Mouse (Mus musculus) MEL (cell line): ENCODE results near the gene Gga1. TPM values are rescaled to one million over a fixed set of nuclear protein-coding genes. Genes with fewer than 3 reads are reported as not detected.

Experiments used
- DNase-seq: peaks from one replicate; pipeline ENCODE4 v3.0.0; 2011; ENCODE audit warnings: low read depth, low spot score
- H3K27ac ChIP-seq: 2 replicates; pipeline ENCODE4 v1.5.1; 2012; ENCODE audit warnings: low read depth, mild to moderate bottlenecking, control low read depth, low read length, moderate library complexity; ENCODE audit not compliant: control insufficient read depth
- H3K27me3 ChIP-seq, 2 experiments: fragments of 150-350 bp in 1 of 2; sonication (generic) in 1 of 2; 2 replicates each; pipeline ENCODE4 v1.6.1; 2012; ENCODE audit warnings: low read length in 2 of 2, mild to moderate bottlenecking in 2 of 2, improper control_type of control experiment in 1 of 2, moderate library complexity in 1 of 2; ENCODE audit not compliant: insufficient read depth in 2 of 2, control insufficient read depth in 1 of 2
- H3K36me3 ChIP-seq, 2 experiments: 2 replicates each; pipeline ENCODE4 v1.6.1; 2012 to 2014; ENCODE audit warnings: low read length in 2 of 2, improper control_type of control experiment in 1 of 2, inconsistent platforms in 1 of 2, mild to moderate bottlenecking in 1 of 2; ENCODE audit not compliant: insufficient read depth in 2 of 2, control insufficient read depth in 1 of 2
- H3K4me1 ChIP-seq, 2 experiments: fragments of 150-350 bp in 1 of 2; sonication (generic) in 1 of 2; 2 replicates each; pipeline ENCODE4 v1.6.1; 2012; ENCODE audit warnings: low read length in 2 of 2, improper control_type of control experiment in 1 of 2, mild to moderate bottlenecking in 1 of 2; ENCODE audit not compliant: insufficient read depth in 2 of 2, control insufficient read depth in 1 of 2
- H3K4me3 ChIP-seq, 2 experiments: fragments of 150-350 bp in 1 of 2; sonication (generic) in 1 of 2; 2 replicates each; pipeline ENCODE4 v1.5.1; 2012; ENCODE audit warnings: low read depth in 2 of 2, low read length in 2 of 2, mild to moderate bottlenecking in 2 of 2, moderate library complexity in 2 of 2, control low read depth in 1 of 2, improper control_type of control experiment in 1 of 2; ENCODE audit not compliant: control insufficient read depth in 1 of 2, insufficient read depth in 1 of 2
- H3K79me2 ChIP-seq: 2 replicates; pipeline ENCODE4 v1.6.1; 2012; ENCODE audit warnings: mild to moderate bottlenecking, low read length, moderate library complexity; ENCODE audit not compliant: control insufficient read depth, poor library complexity, insufficient read depth
- H3K9ac ChIP-seq: 2 replicates; pipeline ENCODE4 v1.6.1; 2012; ENCODE audit warnings: low read depth, mild to moderate bottlenecking, control low read depth, low read length, moderate library complexity; ENCODE audit not compliant: control insufficient read depth, poor library complexity, severe bottlenecking
- H3K9me3 ChIP-seq: fragments of 150-350 bp; sonication (generic); replicated peaks from 2 replicates; pipeline ENCODE4 v1.6.1; 2012; ENCODE audit warnings: mild to moderate bottlenecking, low read length, improper control_type of control experiment, moderate library complexity; ENCODE audit not compliant: insufficient read depth
- CHD1 ChIP-seq: IDR thresholded peaks from 2 replicates; pipeline ENCODE4 v1.6.1; 2012; ENCODE audit warnings: low read depth, mild to moderate bottlenecking, inconsistent platforms, low read length, improper control_type of control experiment
- E2F4 ChIP-seq: IDR thresholded peaks from 2 replicates; pipeline ENCODE4 v1.6.1; 2011; ENCODE audit warnings: low read depth, low read length, improper control_type of control experiment, borderline replicate concordance
- ELF1 ChIP-seq: IDR thresholded peaks from 2 replicates; pipeline ENCODE4 v1.6.1; 2014; ENCODE audit warnings: low read depth, mild to moderate bottlenecking, inconsistent platforms, low read length, improper control_type of control experiment, moderate library complexity
- EP300 ChIP-seq, 2 experiments: IDR thresholded peaks; 2 replicates each; pipeline ENCODE4 v1.6.1; 2011; ENCODE audit warnings: improper control_type of control experiment in 2 of 2, low read length in 2 of 2, low read depth in 1 of 2, mild to moderate bottlenecking in 1 of 2
- ETS1 ChIP-seq: IDR thresholded peaks from 2 replicates; pipeline ENCODE4 v1.6.1; 2012; ENCODE audit warnings: low read depth, mild to moderate bottlenecking, inconsistent platforms, low read length, improper control_type of control experiment, moderate library complexity
- HCFC1 ChIP-seq: IDR thresholded peaks from 2 replicates; pipeline ENCODE4 v1.6.1; 2012; ENCODE audit warnings: low read depth, mild to moderate bottlenecking, inconsistent platforms, low read length, improper control_type of control experiment, moderate library complexity
- KAT2A ChIP-seq: conservative IDR thresholded peaks from 2 replicates; pipeline ENCODE4 v1.6.1; 2012; ENCODE audit warnings: low read depth, low read length, improper control_type of control experiment, inconsistent platforms
- MAX ChIP-seq: IDR thresholded peaks from 2 replicates; pipeline ENCODE4 v1.6.1; 2011; ENCODE audit warnings: low read length, improper control_type of control experiment
- MAZ ChIP-seq: IDR thresholded peaks from 2 replicates; pipeline ENCODE4 v1.6.1; 2012; ENCODE audit warnings: low read depth, mild to moderate bottlenecking, inconsistent platforms, low read length, improper control_type of control experiment
- MXI1 ChIP-seq: IDR thresholded peaks from 2 replicates; pipeline ENCODE4 v1.6.1; 2011; ENCODE audit warnings: mild to moderate bottlenecking, low read depth, low read length, improper control_type of control experiment
- MYB ChIP-seq: IDR thresholded peaks from 2 replicates; pipeline ENCODE4 v1.6.1; 2011; ENCODE audit warnings: mild to moderate bottlenecking, low read depth, low read length, improper control_type of control experiment
- SMC3 ChIP-seq: IDR thresholded peaks from 2 replicates; pipeline ENCODE4 v1.6.1; 2011; ENCODE audit warnings: low read depth, low read length, improper control_type of control experiment
- TAL1 ChIP-seq: IDR thresholded peaks from 2 replicates; pipeline ENCODE4 v1.6.1; 2012; ENCODE audit warnings: mild to moderate bottlenecking, inconsistent platforms, low read length, moderate library complexity, mixed read lengths
- TCF12 ChIP-seq: IDR thresholded peaks from 2 replicates; pipeline ENCODE4 v1.6.1; 2014; ENCODE audit warnings: low read depth, mild to moderate bottlenecking, inconsistent platforms, low read length, improper control_type of control experiment, moderate library complexity
- UBTF ChIP-seq: IDR thresholded peaks from 2 replicates; pipeline ENCODE4 v1.6.1; 2012; ENCODE audit warnings: low read depth, mild to moderate bottlenecking, inconsistent platforms, low read length, improper control_type of control experiment, moderate library complexity, borderline replicate concordance; ENCODE audit not compliant: insufficient read depth
- ZKSCAN1 ChIP-seq: IDR thresholded peaks from 2 replicates; pipeline ENCODE4 v1.6.1; 2012; ENCODE audit warnings: low read depth, mild to moderate bottlenecking, inconsistent platforms, low read length, improper control_type of control experiment, moderate library complexity
- ZMIZ1 ChIP-seq: IDR thresholded peaks from 2 replicates; pipeline ENCODE4 v1.6.1; 2012; ENCODE audit warnings: low read depth, mild to moderate bottlenecking, inconsistent platforms, low read length, improper control_type of control experiment, moderate library complexity
- ZNF384 ChIP-seq: IDR thresholded peaks from 2 replicates; pipeline ENCODE4 v1.6.1; 2012; ENCODE audit warnings: low read depth, mild to moderate bottlenecking, inconsistent platforms, low read length, improper control_type of control experiment
- polyA plus RNA-seq, 2 experiments: library from polyadenylated mRNA; stranded (reverse) in 1 of 2; unstranded in 1 of 2; fragments of >175 nt in 1 of 2; fragments of >200 nt in 1 of 2; gene quantifications; 2 replicates each; pipeline versions ENCODE4 v1.2.1 to v1.2.4; 2012; ENCODE audit warnings: low replicate concordance in 2 of 2, low read depth in 1 of 2; ENCODE audit not compliant: insufficient read length in 2 of 2, insufficient read depth in 1 of 2, missing spikeins in 1 of 2
- total RNA-seq: library from RNA; depleted of rRNA; stranded (reverse); fragments of 300-350 nt; gene quantifications from 2 replicates; pipeline ENCODE4 v1.2.3, GENCODE M21; 2012

The Gga1 gene
- total and polyA plus RNA-seq, 3 experiments = 18.2 to 48.1 TPM; not detected in 1

DNA sequence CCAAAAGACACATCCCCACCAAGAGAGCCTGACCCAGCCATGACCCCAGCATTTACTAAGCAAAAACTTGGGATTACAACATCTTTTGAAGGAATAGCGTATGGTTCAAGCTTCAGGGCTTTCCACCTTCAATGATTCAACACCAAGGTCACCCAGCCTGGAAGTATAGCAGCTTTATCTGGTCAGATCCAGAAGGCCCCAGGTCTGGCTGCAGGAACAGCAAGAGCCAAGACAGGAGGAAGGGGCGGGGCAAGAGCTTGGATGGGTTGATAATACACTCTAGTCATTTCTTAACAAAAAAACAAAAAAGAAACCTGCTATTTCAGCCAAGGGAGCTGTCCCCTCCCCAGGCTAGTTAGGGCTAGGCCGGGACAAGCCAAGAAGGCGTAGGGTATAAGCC, 20.5 kb downstream of the Gga1 start:
- H3K9ac ChIP-seq = no peak overlapping the region
- H3K9me3 ChIP-seq = no peaks in the 10 kb centered on the region
- H3K27ac ChIP-seq = 0 out of 2 replicates have a peak overlapping the region, but pooled peaks have one; percentile 16
- peak; percentile 46 for DNase-seq
- H3K4me1 ChIP-seq = peaks cover 11 to 20% of the 10 kb centered on the region in 2 experiments
- no peaks in the 10 kb centered on the region for H3K27me3 ChIP-seq
- H3K36me3 ChIP-seq = peaks cover 0 to 15% of the 10 kb centered on the region in 2 experiments; a peak in 3 of 4 replicates
- no peak overlapping the region for H3K4me3 ChIP-seq
- TF ChIP-seq EP300 (IDR thresholded peaks at IDR 0.05; ENCODE audit: low read depth in 1 of 2, low read length in 2 of 2) (0 out of 4 replicates have a peak, but pooled peaks of 1 of the 2 experiments have one; percentile 17), MYB (no peak), ETS1 (no peak), E2F4 (no peak), MAX (no peak), TAL1 (peak; percentile 39)
- peaks cover 12% of the 10 kb centered on the region for H3K79me2 ChIP-seq

DNA sequence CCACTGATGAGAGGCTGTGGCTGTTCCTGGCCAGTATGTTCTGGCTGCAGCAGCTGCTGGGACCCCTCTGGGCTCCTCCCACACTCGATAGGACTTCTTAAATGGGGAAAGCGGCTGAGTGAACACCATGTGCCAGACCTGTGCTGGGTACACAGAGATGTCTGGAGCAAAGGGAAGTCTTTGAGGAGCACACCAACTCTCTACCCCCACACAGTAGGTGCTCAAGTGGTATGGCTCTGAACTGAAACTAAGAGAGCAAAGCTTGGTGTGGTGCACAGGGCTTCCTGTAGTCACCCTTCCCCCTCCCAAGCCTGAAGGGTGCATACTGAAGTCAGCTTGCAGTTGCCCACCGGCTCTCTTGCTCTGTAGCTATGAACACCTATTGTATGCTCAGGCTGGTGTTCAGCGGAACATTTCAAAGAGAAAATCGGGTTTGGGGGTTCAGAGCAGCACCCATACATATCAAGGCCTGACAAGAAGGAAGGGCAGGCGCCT, 21.6 kb downstream of the Gga1 start:
- H3K27me3 ChIP-seq = no peaks in the 10 kb centered on the region
- no peak for DNase-seq
- peak; percentile 24; the same call in 1 of the 2 replicates for TF ChIP-seq HCFC1
- TF ChIP-seq MXI1 = peak; percentile 50; the same call in 1 of the 2 replicates
- TF ChIP-seq TCF12 = no peak
- TF ChIP-seq ZNF384 = no peak
- peak; percentile 75; the same call in 1 of the 2 replicates for TF ChIP-seq ZKSCAN1
- no peak for TF ChIP-seq KAT2A
- TF ChIP-seq ETS1 = no peak
- TF ChIP-seq CHD1 = 0 out of 2 replicates have a peak, but pooled peaks have one; percentile 31
- TF ChIP-seq SMC3 = no peak
- TF ChIP-seq UBTF = no peak
- TF ChIP-seq ELF1 = no peak
- TF ChIP-seq ZMIZ1 = no peak
- no peak for TF ChIP-seq MAZ
- peaks cover 12% of the 10 kb centered on the region for H3K79me2 ChIP-seq
- no peaks in the 10 kb centered on the region for H3K9me3 ChIP-seq
- peaks cover 0 to 15% of the 10 kb centered on the region in 2 experiments; a peak in 2 of 4 replicates for H3K36me3 ChIP-seq
- H3K27ac ChIP-seq = peak overlapping the region; percentile 15
- peak overlapping the region; percentile 63 for H3K9ac ChIP-seq
- H3K4me3 ChIP-seq = peak overlapping the region; percentile 93 to 97
- peaks cover 11 to 23% of the 10 kb centered on the region in 2 experiments for H3K4me1 ChIP-seq
